Mouse (Mus musculus) adrenal gland, adult 8-10 months (tissue): ENCODE data around the gene Foxi3. TPM values are rescaled to one million over a fixed set of nuclear protein-coding genes. Genes with fewer than 3 reads are reported as not detected.

ENCODE experiments used
- DNase-seq: peaks from one replicate; pipeline ENCODE4 v3.0.0; 2022
- total RNA-seq, 4 experiments: library from RNA; stranded (reverse); gene quantifications; 2 replicates each; pipeline ENCODE4 v1.2.4; 2022

Gene Foxi3
- total RNA-seq, 4 experiments from 2014 or later: not detected

- no peak for DNase-seq
Observed at GRCm38 (mm10) chr6:70996123-70996723, 39.9 kb downstream of the Foxi3 start.

GRCm38 (mm10) chr6:71002656-71003055 is 46.3 kb downstream of the Foxi3 start:
- no peak for DNase-seq

GRCm38 (mm10) chr6:71004161-71004560 is 47.8 kb downstream of the Foxi3 start:
- no peak for DNase-seq

Other genes with a start within 250 kb of the Foxi3 start
- gene Rpia, start 164.3 kb upstream of the Foxi3 start, total RNA-seq: 10 to 100 TPM; 13.7 to 23.9 (median 20.8) TPM
- gene Eif2ak3, start 112.0 kb upstream of the Foxi3 start, total RNA-seq: 10 to 100 TPM; 22.6 to 31.6 (median 27.9) TPM
- gene Tex37, start 37.6 kb upstream of the Foxi3 start, total RNA-seq: not detected
- 10 to 100 TPM; 19.0 to 36.9 (median 27.6) TPM for gene Thnsl2, start 187.9 kb downstream of the Foxi3 start, total RNA-seq
- gene Fabp1, start 243.3 kb downstream of the Foxi3 start, total RNA-seq: 1 to 10 TPM in 1 of 4 experiments, not detected in 3; 1.2 TPM